Mouse (Mus musculus) heart, adult 2 months (tissue): ENCODE measurements around the gene Sinhcaf. TPM values are rescaled to one million over a fixed set of nuclear protein-coding genes. Genes with fewer than 3 reads are reported as not detected.
"Not testable (repeated sequence)": the region's sequence is repeated elsewhere in the genome, so short reads cannot be mapped to it uniquely, and the experiment has no call there.

ENCODE experiments used
- DNase-seq, 2 experiments: peaks; one replicate each; pipeline ENCODE4 v3.0.0; 2021
- H3K27ac ChIP-seq: fragments of 200-600 bp; 2 replicates; pipeline ENCODE4 v1.8.1; 2022
- H3K27me3 ChIP-seq: fragments of 200-500 bp; 2 replicates; pipeline ENCODE4 v1.6.1; 2012; ENCODE audit warnings: mild to moderate bottlenecking, low read length, inconsistent platforms, mixed read lengths; ENCODE audit not compliant: control insufficient read depth, insufficient read depth
- H3K36me3 ChIP-seq: fragments of 200-500 bp; 2 replicates; pipeline ENCODE4 v1.6.1; 2012; ENCODE audit warnings: low read length, inconsistent platforms; ENCODE audit not compliant: control insufficient read depth, insufficient read depth
- H3K4me1 ChIP-seq: fragments of 200-500 bp; 2 replicates; pipeline ENCODE4 v1.6.1; 2011; ENCODE audit warnings: low read length; ENCODE audit not compliant: control insufficient read depth, insufficient read depth
- H3K4me3 ChIP-seq: fragments of 200-600 bp; 2 replicates; pipeline ENCODE4 v1.8.1; 2022
- H3K79me2 ChIP-seq: fragments of 200-500 bp; replicated peaks from 2 replicates; pipeline ENCODE4 v1.6.1; 2012; ENCODE audit warnings: mild to moderate bottlenecking, inconsistent platforms, low read length, moderate library complexity, mixed read lengths; ENCODE audit not compliant: control insufficient read depth, insufficient read depth
- H3K9ac ChIP-seq: fragments of 200-500 bp; 2 replicates; pipeline ENCODE4 v1.6.1; 2012; ENCODE audit warnings: low read depth, mild to moderate bottlenecking, control low read depth, inconsistent platforms, low read length, mixed read lengths
- CTCF ChIP-seq: fragments of 200-600 bp; IDR thresholded peaks from 2 replicates; pipeline ENCODE4 v1.8.1; 2022; ENCODE audit warnings: antibody characterized with exemption, mild to moderate bottlenecking, moderate library complexity
- EP300 ChIP-seq: fragments of 200-500 bp; IDR thresholded peaks from 2 replicates; pipeline ENCODE4 v1.6.1; 2011; ENCODE audit warnings: low read depth, low read length, control low read depth; ENCODE audit not compliant: insufficient read depth
- POLR2A ChIP-seq: fragments of 200-500 bp; IDR thresholded peaks from 2 replicates; pipeline ENCODE4 v1.6.1; 2011; ENCODE audit warnings: mild to moderate bottlenecking, low read depth, low read length, control low read depth; ENCODE audit not compliant: insufficient read depth
- WGBS: fragments of 180-500 bp; shearing (Covaris S2); methylation state at CpG from one replicate; pipeline ENCODE4 v1.1.7; 2018; 5-methylcytosine and 5-hydroxymethylcytosine counted together
- intact Hi-C: fragments of 180-260 bp; cut with DNase I; formaldehyde crosslinking; loops from one replicate; pipeline ENCODE4 v1.15.1; 2025
- polyA plus RNA-seq: library from polyadenylated mRNA; depleted of rRNA; stranded (reverse); fragments of >200 nt; gene quantifications from 2 replicates; pipeline ENCODE4 v1.2.3, GENCODE M21; 2012
- total RNA-seq, 2 experiments: library from RNA; stranded (reverse); gene quantifications; 2 replicates each; pipeline ENCODE4 v1.2.3; 2021

The Sinhcaf gene
- total and polyA plus RNA-seq, 3 experiments: 1.3 to 5.0 (median 2.7) TPM

DNA sequence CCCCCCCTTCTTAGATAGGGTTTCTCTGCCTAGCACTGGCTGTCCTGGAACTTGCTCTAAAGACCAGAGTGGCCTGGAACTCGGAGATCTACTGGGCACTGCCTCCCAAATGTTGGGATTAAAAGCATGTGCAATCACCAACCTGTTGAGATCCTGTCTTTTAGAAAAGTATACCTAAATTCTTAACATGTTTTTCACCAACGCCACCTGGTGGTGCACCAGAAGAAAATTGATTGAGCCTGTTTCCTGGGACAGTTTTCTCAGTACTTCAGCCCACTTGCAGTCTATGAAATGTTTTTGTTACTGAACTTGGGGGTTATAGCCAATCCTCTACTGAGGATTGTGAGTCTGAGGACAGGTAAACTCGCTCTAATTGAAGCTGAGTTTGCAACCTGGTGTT lies 29.4 kb downstream of the Sinhcaf start:
- Histone ChIP-seq H3K79me2 (no peaks in the 10 kb centered on the region), H3K4me1 (no peaks in the 10 kb centered on the region), H3K36me3 (no peaks in the 10 kb centered on the region), H3K27ac (no peak overlapping the region), H3K4me3 (no peak overlapping the region), H3K9ac (no peak overlapping the region), H3K27me3 (no peaks in the 10 kb centered on the region)
- WGBS: 44% methylated on average over 3 of the region's 3 CpGs
- TF ChIP-seq CTCF (peak; percentile 50), POLR2A (no peak)
- DNase-seq: no peak
- intact Hi-C loops: loop anchor here (5.0 kb wide), 1 partner anchor 700 kb away; no protein-coding TSS in a partner anchor

DNA sequence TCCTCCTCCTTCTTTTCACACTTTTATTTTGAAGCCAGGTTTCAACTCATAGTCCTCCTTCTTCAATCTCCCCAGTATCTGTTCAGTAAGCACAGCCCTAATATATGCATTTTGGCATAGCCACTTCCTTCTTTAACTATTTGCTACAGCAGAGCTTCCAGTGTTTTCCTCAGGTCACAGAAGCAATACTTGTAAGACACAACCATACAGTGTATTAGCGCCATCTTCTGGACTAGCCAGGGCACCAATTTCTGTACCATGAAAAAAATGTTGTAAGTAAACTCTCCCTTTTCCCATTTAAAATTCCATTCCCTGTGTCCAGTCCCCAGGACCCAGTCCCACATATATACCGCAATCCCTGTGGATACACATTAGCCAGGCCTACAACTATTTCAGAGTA lies 32.3 kb downstream of the Sinhcaf start:
- TF ChIP-seq EP300: no peak
- TF ChIP-seq POLR2A: no peak
- peak; percentile 84 for TF ChIP-seq CTCF
- no peak overlapping the region for H3K4me3 ChIP-seq
- H3K79me2 ChIP-seq: no peaks in the 10 kb centered on the region
- no peaks in the 10 kb centered on the region for H3K27me3 ChIP-seq
- DNase-seq: peak; percentile 8 to 21
- H3K4me1 ChIP-seq: no peaks in the 10 kb centered on the region
- no peak overlapping the region for H3K27ac ChIP-seq
- no peaks in the 10 kb centered on the region for H3K36me3 ChIP-seq
- no peak overlapping the region for H3K9ac ChIP-seq
- 11% methylated on average over 2 of the region's 2 CpGs for WGBS
- intact Hi-C loops: no loop called here

DNA sequence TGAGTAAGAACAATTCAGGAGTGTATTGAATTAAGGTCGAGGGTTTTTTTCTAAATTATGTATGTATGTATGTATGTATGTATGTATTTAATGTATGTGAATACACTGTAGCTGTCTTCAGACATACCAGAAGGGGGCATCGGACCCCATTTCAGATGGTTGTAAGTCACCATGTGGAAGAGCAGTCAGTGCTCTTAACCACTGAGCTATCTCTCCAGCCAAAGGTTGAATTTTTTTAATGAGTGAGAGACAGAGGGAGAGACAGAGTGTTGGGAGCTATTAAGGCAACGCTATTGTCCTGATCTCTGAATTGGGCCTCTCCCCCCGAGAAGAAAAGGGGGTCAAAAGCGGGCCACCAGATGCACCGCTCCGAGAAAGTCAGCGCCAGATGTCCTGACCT lies 34.4 kb downstream of the Sinhcaf start:
- intact Hi-C loops, H3K27ac ChIP-seq, H3K4me1 ChIP-seq, H3K27me3 ChIP-seq, DNase-seq, H3K4me3 ChIP-seq, H3K36me3 ChIP-seq, H3K79me2 ChIP-seq, H3K9ac ChIP-seq: not testable (repeated sequence)
- WGBS: 75% methylated on average over 8 of the region's 8 CpGs

DNA sequence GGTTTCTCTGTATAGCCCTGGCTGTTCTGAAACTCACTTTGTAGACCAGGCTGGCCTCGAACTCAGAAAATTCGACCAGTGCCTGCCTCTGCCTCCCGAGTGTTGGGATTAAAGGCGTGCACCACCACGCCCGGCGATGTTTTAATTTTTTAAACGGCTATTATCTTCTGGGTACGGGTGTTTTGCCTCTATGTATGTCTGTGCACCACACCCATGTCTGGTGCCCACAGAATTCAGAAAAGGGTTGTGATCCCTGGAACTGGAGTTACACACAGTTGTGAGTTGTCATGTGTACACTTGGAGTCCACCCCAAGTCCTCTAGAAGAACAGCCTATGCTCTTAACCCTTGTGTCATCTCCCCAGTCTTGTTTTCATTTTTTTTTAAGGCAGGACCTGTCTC lies 39.3 kb downstream of the Sinhcaf start:
- intact Hi-C loops: no loop called here
- Histone ChIP-seq H3K4me1 (no peaks in the 10 kb centered on the region), H3K4me3 (no peak overlapping the region), H3K36me3 (no peaks in the 10 kb centered on the region), H3K27me3 (no peaks in the 10 kb centered on the region), H3K9ac (no peak overlapping the region), H3K79me2 (no peaks in the 10 kb centered on the region), H3K27ac (no peak overlapping the region)
- no peak for TF ChIP-seq CTCF
- no peak for TF ChIP-seq POLR2A
- TF ChIP-seq EP300: no peak
- DNase-seq: no peak
- WGBS: 88% methylated on average over 9 of the region's 9 CpGs

DNA sequence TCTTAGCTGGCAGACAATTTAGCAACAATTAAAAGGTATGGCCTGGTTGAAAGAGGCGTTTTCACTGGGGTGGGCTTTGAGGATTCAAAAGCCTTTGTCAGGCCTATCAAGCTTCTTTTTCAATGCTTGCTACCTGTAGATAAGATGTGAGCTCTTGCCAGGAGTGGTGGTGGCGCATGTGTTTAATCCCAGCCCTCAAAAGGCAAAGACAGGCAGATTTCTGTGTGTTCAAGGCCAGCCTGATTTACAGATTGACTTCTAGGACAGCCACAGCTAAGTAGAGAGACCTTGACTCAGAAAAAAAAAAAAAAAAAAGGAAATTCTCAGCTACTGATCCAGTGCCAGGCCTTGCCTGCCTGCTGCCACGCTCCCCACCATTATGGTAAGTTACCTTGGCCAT lies 43.5 kb downstream of the Sinhcaf start:
- WGBS: 87% methylated on average over 3 of the region's 3 CpGs
- intact Hi-C loops: no loop called here

DNA sequence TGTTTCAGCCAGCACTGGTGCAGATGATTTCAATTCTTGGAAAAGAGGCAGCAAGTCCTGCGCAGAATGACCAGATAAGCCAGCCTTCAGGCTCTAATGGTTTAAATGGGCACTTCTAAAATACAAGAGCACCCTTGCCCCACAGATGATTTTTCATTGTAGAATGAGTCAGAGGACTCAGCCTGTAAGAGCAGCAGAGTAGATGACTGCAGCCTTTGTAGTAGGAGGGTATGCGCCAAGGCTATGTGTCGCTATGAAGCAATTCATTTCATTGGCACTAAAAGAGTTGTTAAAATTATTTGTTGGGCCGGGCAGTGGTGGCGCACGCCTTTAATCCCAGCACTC lies 49.8 kb downstream of the Sinhcaf start:
- no peak overlapping the region for H3K9ac ChIP-seq
- H3K4me1 ChIP-seq: peaks cover 5% of the 10 kb centered on the region
- intact Hi-C loops: loop anchor here (2.0 to 5.0 kb wide), 2 partner anchors 50 to 684 kb away; partner anchors contain the start of genes Ergic2 and Sinhcaf
- H3K27ac ChIP-seq: peak overlapping the region; percentile 55
- DNase-seq: no peak
- WGBS: 50% methylated on average over 6 of the region's 6 CpGs
- no peaks in the 10 kb centered on the region for H3K36me3 ChIP-seq
- no peak for TF ChIP-seq POLR2A
- no peaks in the 10 kb centered on the region for H3K27me3 ChIP-seq
- H3K4me3 ChIP-seq: peak overlapping the region; percentile 83
- H3K79me2 ChIP-seq: no peaks in the 10 kb centered on the region

More for the DNA sequence above, 43.5 kb downstream of the Sinhcaf start:
- no peak for DNase-seq
- Histone ChIP-seq H3K9ac (no peak overlapping the region), H3K36me3 (no peaks in the 10 kb centered on the region), H3K27me3 (no peaks in the 10 kb centered on the region), H3K79me2 (no peaks in the 10 kb centered on the region), H3K4me3 (no peak overlapping the region), H3K27ac (no peak overlapping the region), H3K4me1 (no peaks in the 10 kb centered on the region)
- no peak for TF ChIP-seq CTCF
- TF ChIP-seq POLR2A: no peak
- TF ChIP-seq EP300: no peak
